Mouse (Mus musculus) G1E-ER4 (cell line): ENCODE results near the gene S100a1. TPM values are rescaled to one million over a fixed set of nuclear protein-coding genes. Genes with fewer than 3 reads are reported as not detected.

Experiments
- GATA1 ChIP-seq: IDR thresholded peaks from one replicate; pipeline ENCODE4 v1.8.0; 2012; ENCODE audit warnings: low read length, inconsistent platforms
- polyA plus RNA-seq: library from polyadenylated mRNA; stranded (reverse); fragments of >175 nt; gene quantifications from 2 replicates; pipeline ENCODE4 v1.2.3, GENCODE M21; 2012

S100a1 gene
- polyA plus RNA-seq, 1 experiment, result 1.1 TPM

GRCm38 (mm10) chr3:90488576-90488975, 25.6 kb downstream of the S100a1 start:
- TF ChIP-seq GATA1, result no peak

- TF ChIP-seq GATA1, result no peak
These were observed 27.2 kb downstream of the S100a1 start for GRCm38 (mm10) chr3:90486998-90487397.

GRCm38 (mm10) chr3:90475831-90476611, 38.2 kb downstream of the S100a1 start, which contains the start of gene Ilf2:
Gene Ilf2 (plus strand): TSS chr3:90476126.
- no peak for TF ChIP-seq GATA1

GRCm38 (mm10) chr3:90475151-90475830, 38.9 kb downstream of the S100a1 start:
- TF ChIP-seq GATA1, result no peak

- no peak for TF ChIP-seq GATA1
These were observed 42.0 kb downstream of the S100a1 start for GRCm38 (mm10) chr3:90472213-90472612.

GRCm38 (mm10) chr3:90467618-90468300, 46.4 kb downstream of the S100a1 start:
- no peak for TF ChIP-seq GATA1

GRCm38 (mm10) chr3:90466311-90466766, 47.9 kb downstream of the S100a1 start:
- TF ChIP-seq GATA1, result no peak

- no peak for TF ChIP-seq GATA1
These were observed 48.4 kb downstream of the S100a1 start, which contains the start of gene Npr1 for GRCm38 (mm10) chr3:90465686-90466310. Gene Npr1 (minus strand): TSS chr3:90465866.

- TF ChIP-seq GATA1, result no peak
These were observed 49.0 kb downstream of the S100a1 start for GRCm38 (mm10) chr3:90465081-90465685.

- no peak for TF ChIP-seq GATA1
These were observed 49.6 kb downstream of the S100a1 start for GRCm38 (mm10) chr3:90464552-90465080.

- no peak for TF ChIP-seq GATA1
These were observed 51.6 kb downstream of the S100a1 start for GRCm38 (mm10) chr3:90462579-90462978.

GRCm38 (mm10) chr3:90461935-90462334, 52.3 kb downstream of the S100a1 start:
- no peak for TF ChIP-seq GATA1

Other genes with a start within 250 kb of the S100a1 start
- 66.1 and 104 TPM in 2 replicates for gene Dennd4b, start 249.2 kb downstream of the S100a1 start, polyA plus RNA-seq
- gene Gatad2b, start 221.2 kb downstream of the S100a1 start, polyA plus RNA-seq, result 3.0 and 3.6 TPM in 2 replicates
- 2.0 and 3.4 TPM in 2 replicates for gene Slc27a3, start 124.5 kb downstream of the S100a1 start, polyA plus RNA-seq
- gene Ints3, start 80.8 kb downstream of the S100a1 start, polyA plus RNA-seq, result 36.0 and 41.9 TPM in 2 replicates
- 0.15 and 0.50 TPM in 2 replicates for gene Npr1, start 48.5 kb downstream of the S100a1 start, polyA plus RNA-seq
- 20.2 and 32.3 TPM in 2 replicates for gene Ilf2, start 38.3 kb downstream of the S100a1 start, polyA plus RNA-seq
- 3.2 and 3.8 TPM in 2 replicates for gene Snapin, start 23.4 kb downstream of the S100a1 start, polyA plus RNA-seq
- gene Chtop, start 4.9 kb downstream of the S100a1 start, polyA plus RNA-seq, result 97.1 and 144 TPM in 2 replicates
- 3.5 and 3.8 TPM in 2 replicates for gene S100a13, start within 50 bp of the S100a1 start, polyA plus RNA-seq
- not detected in 2 replicates for gene S100a14, start 12.5 kb upstream of the S100a1 start, polyA plus RNA-seq
- not detected in 2 replicates for gene S100a16, start 22.9 kb upstream of the S100a1 start, polyA plus RNA-seq
- not detected in 2 replicates for gene S100a3, start 46.2 kb upstream of the S100a1 start, polyA plus RNA-seq
- not detected in 2 replicates for gene S100a2, start 75.9 kb upstream of the S100a1 start, polyA plus RNA-seq
- gene Gm42674, start 87.5 kb upstream of the S100a1 start, polyA plus RNA-seq, result not detected in 2 replicates
- gene S100a4, start 89.4 kb upstream of the S100a1 start, polyA plus RNA-seq, result not detected in 2 replicates
- not detected in 2 replicates for gene S100a5, start 94.1 kb upstream of the S100a1 start, polyA plus RNA-seq
- gene S100a6, start 98.5 kb upstream of the S100a1 start, polyA plus RNA-seq, result not detected in 2 replicates
- gene S100a7a, start 139.6 kb upstream of the S100a1 start, polyA plus RNA-seq, result not detected in 2 replicates
- not detected in 2 replicates for gene S100a8, start 154.6 kb upstream of the S100a1 start, polyA plus RNA-seq
- not detected in 2 replicates for gene S100a9, start 181.3 kb upstream of the S100a1 start, polyA plus RNA-seq
- not detected in 2 replicates for gene Pglyrp4, start 212.5 kb upstream of the S100a1 start, polyA plus RNA-seq